Mouse (Mus musculus) bone marrow macrophage, adult 2 months (primary cell): Measurements from ENCODE around the gene Zdhhc23.

Experiments used
- CTCF ChIP-seq: IDR thresholded peaks from 2 replicates; pipeline ENCODE4 v1.5.1; 2012; ENCODE audit warnings: low read depth, mild to moderate bottlenecking, low read length, moderate library complexity
- POLR2A ChIP-seq: IDR thresholded peaks from 2 replicates; pipeline ENCODE4 v1.6.1; 2012; ENCODE audit warnings: mild to moderate bottlenecking, low read depth, low read length, borderline replicate concordance

- TF ChIP-seq CTCF (no peak), POLR2A (no peak)
These were observed 38.7 kb downstream of the Zdhhc23 start for GRCm38 (mm10) chr16:43940846-43941245.
